Mouse (Mus musculus): ENCODE measurements around the gene Ngdn.

The Ngdn gene

DNA sequence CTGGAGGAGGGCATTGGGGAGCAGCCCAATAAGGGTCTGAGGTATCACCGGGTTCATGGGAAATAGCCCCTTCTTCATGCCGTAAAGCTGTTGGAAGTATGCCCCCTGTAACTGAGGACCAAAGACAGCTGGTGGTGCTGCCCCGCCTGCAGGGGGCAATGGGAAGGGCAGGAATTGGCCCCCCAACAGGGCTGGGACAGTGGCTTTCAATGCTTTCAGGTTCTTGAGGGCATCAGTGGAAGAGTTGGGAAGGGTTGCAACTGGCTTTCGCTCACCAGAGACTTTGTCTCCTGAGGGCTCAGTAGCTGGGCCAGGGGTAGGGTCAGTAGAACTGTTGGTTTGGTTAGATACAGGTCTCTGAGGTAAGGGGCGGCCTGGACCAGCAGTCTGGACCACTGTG lies 47.9 kb downstream of the Ngdn start:
- in situ Hi-C loops (cut with MboI; ENCODE audit: low pct_unique_long_range_greater_than_20kb in 1 of 2, low sequenced_read_pairs in 2 of 2, unreplicated experiment in 1 of 2), result no loop called here

GRCm38 (mm10) chr14:55063581-55064381 lies 48.5 kb downstream of the Ngdn start:
- in situ Hi-C loops (cut with MboI; ENCODE audit: low pct_unique_long_range_greater_than_20kb in 1 of 2, low sequenced_read_pairs in 2 of 2, unreplicated experiment in 1 of 2), result no loop called here

- in situ Hi-C loops (cut with MboI; ENCODE audit: low pct_unique_long_range_greater_than_20kb in 1 of 2, low sequenced_read_pairs in 2 of 2, unreplicated experiment in 1 of 2), result no loop called here
Observed at GRCm38 (mm10) chr14:55064481-55065370, 49.5 kb downstream of the Ngdn start.

DNA sequence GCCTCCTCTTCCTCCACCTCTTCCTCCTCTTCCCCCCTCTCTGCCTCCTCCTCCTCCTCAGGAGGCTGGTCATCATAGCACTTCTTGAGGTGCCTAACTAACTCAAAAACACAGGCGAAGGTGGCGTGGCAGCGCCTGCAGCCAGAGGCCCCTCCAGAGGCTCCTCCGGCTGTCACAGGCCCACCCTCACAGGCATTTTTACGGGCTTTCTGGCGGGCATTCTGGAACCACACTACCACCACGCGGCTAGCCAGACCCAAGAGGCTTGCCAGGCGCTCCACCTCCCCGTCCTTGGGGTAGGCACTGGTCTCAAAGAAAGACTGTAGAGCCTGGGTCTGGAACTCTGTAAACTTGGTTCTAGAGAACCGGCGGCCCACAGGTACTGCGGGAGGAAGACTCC lies 50.1 kb downstream of the Ngdn start:
- in situ Hi-C loops (cut with MboI; ENCODE audit: low pct_unique_long_range_greater_than_20kb in 1 of 2, low sequenced_read_pairs in 2 of 2, unreplicated experiment in 1 of 2), result no loop called here

GRCm38 (mm10) chr14:55066042-55066441 lies 50.8 kb downstream of the Ngdn start:
- in situ Hi-C loops (cut with MboI; ENCODE audit: low pct_unique_long_range_greater_than_20kb in 1 of 2, low sequenced_read_pairs in 2 of 2, unreplicated experiment in 1 of 2), result no loop called here

DNA sequence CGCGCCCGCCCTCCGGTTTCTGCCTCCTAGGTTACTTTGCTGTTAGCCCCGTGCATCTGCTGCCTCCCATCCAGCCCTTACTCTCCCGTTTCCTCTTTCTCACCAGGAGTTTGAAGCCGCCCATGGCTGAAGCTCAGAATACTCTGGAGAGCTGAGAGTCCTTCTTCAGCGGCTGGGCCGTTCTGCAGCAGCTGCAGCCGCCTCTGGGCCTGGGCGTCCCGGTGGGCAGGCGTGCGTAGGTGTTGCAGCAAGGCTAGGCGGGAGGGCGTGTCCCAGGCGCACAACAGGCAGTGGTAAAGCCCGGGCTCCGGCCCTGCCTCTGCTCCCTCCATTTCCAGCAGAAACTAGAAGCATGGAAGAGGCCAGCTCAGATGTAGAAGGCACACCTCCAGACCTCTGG lies 56.5 kb downstream of the Ngdn start:
- in situ Hi-C loops (cut with MboI; ENCODE audit: low pct_unique_long_range_greater_than_20kb in 1 of 2, low sequenced_read_pairs in 2 of 2, unreplicated experiment in 1 of 2), result no loop called here

Measured in mouse embryonic stem cell (cell line).